Mouse (Mus musculus): ENCODE results near the gene Nr1d2.
"Not testable (repeated sequence)": the region's sequence is repeated elsewhere in the genome, so short reads cannot be mapped to it uniquely, and the experiment has no call there.

The Nr1d2 gene

DNA sequence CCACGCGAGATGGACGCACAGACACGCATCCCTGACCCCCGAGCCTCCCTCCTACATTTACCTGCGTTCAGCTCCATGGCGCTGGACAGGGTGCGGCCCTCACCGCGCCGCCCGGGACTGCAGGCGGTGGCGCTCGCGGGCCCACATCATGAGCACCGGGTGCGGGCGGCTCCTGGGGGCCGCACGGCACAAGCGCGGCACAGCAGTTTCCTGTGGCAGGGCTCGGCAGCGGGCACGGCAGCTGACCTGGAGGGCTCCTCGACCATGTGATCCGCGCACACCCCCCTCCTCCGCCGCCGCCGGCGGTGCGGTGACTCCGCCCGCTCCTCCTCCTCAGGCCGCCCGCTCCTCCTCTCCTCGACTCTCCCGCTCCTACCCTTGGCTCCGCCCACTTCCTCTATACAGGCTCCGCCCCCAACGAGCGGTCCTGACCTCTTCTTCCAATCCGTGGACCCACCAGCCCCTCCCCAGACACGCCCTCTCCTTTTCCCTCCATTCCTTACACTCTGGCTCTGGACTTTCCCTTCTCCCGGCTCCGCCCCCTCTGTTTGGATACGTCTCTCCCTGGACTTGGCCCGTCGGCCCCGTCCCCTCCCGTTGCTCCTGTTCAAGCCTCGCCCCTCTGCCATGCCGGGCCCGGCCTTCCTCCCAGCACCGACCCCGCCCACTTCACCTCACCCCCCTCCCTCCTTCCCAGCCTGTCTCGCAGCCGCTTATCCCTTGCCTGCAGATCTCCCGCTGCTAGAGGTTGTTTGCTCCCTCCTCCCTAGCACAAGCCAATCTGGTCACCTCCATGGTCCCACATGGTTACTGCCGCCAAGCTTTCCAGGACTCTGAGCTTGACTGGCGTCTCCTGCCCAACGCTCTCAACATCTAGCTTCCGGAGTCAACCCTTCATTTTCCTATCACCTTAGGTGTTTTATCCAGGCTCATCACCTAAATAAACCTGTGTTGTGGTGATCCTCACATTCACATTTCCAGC is at the start of gene Nr1d2:
Nr1d2 (minus strand) TSS at position 378 of the 982 bp plus-strand sequence.
- DNase-seq (ENCODE audit: low spot score) = peak; percentile 99

DNA sequence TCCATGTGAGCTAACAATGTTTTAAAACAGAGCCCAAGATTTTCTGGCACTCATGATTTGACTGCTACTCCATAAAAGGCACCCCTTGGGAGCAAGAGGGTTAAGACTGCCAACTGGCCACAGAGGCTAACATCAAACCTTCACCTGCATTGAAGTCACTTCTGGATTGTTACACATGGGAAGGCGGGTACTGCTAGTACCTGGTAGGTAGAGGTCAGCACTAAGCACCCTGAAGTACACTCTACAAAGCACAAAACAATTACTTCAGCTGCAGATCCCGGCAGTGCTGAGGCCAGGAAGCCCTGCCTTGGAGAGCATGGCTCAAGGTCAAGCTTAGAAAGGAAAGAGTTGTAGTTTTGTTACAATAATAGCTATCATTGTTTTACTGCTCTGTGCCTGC is 48.5 kb upstream of the Nr1d2 start:
- no peak for DNase-seq (ENCODE audit: low spot score)

DNA sequence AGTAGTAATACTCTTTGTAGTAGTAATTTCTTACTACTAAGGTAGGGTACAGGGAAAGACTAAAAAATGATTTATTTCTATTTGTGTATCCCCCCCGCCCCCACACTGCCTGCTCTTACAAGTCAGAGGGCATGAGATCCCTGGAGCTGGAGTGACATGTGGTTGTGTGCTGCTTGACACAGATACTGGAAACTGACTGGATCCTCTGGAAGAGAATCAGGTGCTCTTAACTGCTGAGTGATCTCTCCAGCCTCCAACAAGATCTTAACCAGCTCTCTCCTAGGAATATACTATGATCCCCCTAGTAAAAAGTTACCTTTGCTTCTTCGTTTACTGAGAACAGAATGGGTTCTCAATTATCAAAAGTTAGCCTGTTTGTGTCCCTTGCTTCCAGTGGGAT is 47.5 kb upstream of the Nr1d2 start:
- DNase-seq (ENCODE audit: low spot score) = no peak

DNA sequence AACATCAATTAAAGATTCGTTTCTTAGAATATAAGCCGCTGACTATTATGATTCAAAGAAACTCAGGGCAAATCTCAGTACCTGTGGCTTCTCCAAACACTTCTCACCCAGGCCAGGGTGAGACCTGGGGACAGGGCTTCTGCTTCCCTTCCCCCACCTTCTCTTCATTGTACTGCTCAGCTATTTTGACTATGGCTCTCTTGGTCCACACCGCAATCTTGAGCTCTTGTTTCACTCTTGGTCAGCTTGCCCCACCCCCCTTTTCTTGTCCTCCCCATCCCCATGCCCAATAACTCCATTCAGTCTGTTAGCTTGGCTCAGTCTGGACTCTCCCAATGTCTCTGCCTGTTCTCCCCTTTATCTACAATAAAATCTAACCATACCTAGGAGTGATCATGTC is 46.5 kb upstream of the Nr1d2 start:
- DNase-seq (ENCODE audit: low spot score) = no peak

DNA sequence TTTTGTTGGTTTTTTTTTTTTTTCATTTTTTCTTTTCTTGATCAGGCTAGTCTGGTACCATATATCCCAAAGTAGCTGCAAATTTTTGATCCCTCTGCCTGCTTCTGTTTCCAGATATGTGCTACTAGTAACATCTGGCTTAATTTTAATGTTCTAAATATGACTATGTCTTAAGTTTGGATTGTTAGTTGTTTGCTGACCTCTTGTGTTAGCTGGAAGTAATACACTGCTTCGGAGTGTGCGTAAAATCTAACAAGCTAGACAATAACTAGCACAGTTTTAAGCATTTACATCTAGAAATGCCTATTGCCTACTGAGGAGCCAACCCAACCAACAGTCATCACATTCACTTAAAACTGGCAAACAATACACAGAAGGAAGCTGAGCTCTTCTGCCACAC is 45.7 kb upstream of the Nr1d2 start:
- DNase-seq (ENCODE audit: low spot score) = no peak

DNA sequence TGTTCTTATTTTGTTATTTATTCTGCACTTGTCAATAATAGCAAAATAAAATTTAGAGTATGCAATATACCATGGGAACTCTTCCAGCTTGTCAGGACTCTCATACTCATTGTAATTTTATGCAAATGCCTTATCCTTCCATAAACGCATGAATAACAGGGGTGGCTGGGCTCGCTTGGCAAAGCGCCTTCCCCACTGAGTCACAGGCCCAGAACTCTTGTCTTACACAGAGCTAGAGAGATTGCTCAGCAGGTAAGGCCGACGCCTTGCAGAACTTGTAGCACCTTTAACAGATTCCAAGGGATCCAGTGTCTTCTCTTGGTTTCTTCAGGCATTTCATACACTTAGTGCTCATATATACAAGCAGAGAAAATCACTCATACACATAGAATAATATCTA is 41.4 kb upstream of the Nr1d2 start:
- no peak for DNase-seq (ENCODE audit: low spot score)

DNA sequence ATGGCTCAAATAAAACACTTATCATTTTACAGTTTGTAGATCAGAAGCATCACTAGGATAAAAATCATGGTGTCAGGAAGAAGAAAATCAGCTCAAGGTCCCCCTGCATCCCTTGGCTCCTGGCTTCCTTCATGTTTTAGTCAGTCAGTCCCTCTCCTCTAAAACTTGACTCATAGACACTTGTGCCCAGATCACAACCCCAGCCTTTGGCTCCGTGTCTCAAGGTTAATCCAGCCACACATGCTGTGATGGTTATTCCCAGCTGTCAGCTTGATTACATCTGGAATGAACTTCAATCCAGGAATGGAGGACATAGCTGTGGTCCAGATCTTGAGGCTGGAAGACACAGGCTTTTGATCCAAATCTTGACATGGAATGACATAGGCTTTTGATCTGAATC is 35.6 kb upstream of the Nr1d2 start:
- no peak for DNase-seq (ENCODE audit: low spot score)

DNA sequence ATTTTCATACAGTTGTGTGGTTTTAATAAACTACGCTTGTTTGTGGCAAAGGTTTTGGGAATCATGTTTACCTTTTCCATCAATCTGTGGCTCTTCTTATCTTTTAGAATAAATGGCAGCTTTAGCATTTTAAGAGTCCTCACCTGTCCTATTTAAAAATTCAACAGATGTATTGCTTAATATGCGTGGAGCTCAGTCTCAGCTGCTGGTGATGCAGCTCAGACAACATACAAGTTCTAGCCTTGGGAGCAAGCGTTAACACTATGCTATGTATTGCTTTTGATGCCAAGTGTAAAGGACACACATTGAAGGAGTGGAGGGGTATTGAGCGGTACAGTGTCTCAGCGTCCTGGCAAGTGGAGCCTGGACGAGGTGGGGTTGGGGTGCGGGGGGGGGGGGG is 32.7 kb upstream of the Nr1d2 start:
- DNase-seq (ENCODE audit: low spot score) = no peak

DNA sequence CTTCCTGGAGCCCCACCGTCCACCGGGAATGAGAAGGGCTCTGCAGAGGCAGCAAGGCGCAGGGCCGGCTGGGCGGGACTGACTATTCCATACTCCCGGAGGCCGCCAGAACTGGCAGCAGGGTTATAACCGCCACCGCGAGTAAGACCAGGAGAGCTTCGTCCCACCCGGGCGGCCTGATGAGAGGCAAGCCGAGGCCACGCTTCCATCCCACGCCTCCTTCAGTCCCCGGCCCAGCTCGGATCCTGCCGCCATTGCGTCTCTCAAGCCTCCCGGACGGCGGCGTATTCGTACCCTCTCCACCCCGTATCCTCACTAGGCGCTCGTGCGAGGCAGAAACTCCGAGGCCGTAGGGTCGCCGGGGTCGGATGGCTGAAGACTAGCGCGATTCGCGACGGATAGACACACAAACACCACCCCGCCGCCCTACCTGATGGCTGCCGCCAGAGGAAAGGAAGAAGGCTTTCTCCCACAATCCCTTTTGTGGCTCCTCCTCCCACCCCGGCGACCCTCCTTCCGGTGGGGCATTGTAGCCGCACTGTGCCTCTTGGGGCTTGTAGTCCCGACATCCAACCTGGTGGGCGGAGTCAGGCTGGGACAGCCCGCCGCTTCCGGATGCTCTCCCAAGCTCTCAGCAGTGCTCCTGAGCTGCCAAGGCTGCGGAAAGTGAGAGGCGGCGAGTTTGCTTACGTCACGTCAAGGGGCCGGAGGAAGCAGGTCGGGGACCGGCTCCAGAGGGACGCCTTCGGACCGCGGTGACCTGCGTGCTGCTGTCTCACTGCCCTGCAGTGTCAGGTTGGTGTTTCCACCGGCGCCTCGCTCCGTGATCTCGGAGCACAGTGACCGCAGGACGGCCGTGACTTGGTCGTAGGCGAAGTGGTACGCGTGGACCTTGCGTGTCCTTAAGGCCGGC is 31.9 kb upstream of the Nr1d2 start, which contains the start of the genes Nkiras1 and Rpl15:
Nkiras1 (plus strand) TSS at position 608 of the 913 bp plus-strand sequence.
Rpl15 (minus strand) TSS at position 863 of the 913 bp plus-strand sequence.
- DNase-seq (ENCODE audit: low spot score) = peak; percentile 98

DNA sequence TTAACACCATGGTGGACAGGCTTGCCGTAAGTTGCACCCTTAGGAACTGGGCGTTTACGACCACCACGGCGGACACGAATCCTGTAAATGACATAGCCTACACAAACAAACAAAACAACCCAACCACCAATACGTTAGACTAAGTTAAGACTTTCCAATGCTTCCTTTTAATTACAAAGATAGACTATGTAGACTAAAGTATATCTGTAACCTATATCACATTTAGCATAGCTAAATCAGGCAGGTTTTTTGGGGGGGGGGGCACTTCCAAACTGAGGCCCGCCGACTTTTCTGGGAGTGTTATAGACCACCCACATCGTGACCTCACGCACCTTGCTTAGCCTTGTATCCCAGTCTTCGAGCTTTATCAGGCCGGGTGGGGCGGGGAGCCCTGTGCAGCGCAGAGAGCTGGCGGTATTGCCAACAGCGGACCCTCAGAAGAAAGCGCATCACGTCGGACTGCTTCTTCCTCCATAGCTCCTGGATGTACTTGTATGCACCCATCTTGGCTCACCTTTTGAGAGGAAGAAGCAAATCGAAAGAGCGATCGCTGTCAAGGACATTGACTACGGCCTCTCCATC is 31.1 kb upstream of the Nr1d2 start:
- not testable (repeated sequence) for DNase-seq (ENCODE audit: low spot score)

DNA sequence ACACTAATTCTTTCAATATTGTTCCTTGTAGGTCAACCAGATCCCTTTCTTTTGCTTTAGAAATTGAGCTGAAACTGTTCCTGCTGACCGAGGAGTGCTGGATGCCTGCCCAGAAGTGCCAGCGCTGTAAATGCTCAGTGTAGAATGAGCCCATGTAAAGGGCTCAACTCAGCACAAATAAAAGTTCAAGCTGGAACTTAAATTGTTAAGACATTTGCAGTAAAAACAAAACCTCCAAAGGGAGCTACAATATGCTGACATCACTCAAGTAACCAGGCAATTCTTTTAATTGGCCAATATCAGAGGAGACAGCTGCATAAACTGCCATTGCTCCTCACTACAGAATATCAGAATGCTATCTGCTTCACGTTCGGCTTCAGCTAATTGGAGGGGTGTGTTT is 24.5 kb upstream of the Nr1d2 start:
- peak; percentile 31 for DNase-seq (ENCODE audit: low spot score)

DNA sequence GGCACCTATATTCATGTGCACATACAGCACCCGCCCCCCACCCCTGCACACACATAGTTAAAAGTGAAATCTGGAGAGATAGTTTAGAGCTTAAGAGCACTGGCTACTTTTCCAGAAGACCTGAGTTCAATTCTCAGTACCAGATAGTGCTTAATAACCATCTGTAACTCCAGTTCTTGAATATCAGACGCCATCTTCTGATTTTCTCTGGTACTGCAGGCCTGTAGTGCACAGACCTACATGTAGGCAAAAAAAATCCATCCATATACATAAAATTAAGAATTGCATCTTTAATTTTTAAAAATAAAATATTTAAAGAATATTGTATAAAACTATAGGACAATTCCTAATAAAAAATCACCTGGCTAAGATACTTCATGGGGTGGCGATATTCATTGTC is 22.3 kb upstream of the Nr1d2 start:
- DNase-seq (ENCODE audit: low spot score) = no peak

DNA sequence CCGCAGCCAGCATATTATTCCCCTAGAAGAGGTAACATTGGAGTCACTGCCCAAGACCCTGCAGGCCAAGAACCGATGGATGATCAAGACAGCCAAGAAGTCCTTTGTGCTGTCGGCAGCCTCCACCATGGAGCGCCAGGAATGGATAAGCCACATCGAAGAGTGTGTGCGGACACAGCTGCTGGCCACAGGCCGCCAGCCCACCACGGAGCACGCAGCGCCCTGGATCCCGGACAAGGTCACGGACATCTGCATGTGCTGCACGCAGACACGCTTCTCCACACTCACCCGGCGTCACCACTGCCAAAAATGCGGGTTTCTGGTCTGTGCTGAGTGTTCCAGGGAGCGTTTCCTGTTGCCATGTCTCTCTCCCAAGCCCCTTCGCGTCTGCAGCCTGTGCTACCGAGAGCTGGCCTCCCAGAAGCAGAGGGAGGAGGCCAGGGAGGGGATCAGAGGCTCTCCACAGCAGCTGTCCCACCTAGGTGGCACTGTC is 3.8 kb upstream of the Nr1d2 start:
- no peak for DNase-seq (ENCODE audit: low spot score)

DNA sequence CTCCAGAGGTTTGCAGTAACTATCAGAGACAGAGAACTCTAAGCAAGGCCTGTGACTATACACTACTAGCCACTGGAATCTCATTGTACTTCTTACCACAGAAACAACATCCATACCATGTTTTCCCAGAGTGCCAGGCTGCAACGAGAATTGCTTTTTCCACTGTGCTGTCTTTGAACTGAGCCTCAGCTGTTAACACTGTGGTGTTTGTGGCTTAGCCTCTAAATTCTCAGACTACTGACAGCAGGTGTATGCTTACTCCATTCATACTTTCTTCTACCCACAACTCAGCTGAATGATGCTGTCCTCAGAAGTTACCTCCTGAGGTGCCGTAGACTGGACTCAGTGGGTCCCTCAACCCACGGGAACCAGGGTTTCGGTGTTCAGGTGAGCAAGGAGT is 2.9 kb upstream of the Nr1d2 start:
- no peak for DNase-seq (ENCODE audit: low spot score)

DNA sequence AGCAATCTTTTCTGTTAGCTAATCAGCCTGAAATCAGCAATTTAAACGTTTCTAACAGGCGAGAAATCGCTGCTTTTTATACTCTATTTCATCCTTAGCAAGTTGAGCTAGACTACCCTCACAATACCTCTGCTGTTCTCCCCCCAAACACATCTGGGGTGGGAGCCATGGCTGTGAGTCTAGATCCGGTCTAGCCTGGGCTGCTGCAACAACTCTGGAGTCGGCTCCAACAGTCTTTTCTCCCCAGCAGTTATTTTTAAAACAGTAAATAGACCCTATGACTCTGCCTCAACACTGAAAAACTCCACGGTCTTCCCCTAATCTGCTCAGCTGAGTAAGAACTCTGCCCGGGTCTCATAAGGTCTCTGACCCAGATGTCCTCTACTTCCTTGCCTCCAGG is 1.2 kb upstream of the Nr1d2 start:
- DNase-seq (ENCODE audit: low spot score) = no peak

DNA sequence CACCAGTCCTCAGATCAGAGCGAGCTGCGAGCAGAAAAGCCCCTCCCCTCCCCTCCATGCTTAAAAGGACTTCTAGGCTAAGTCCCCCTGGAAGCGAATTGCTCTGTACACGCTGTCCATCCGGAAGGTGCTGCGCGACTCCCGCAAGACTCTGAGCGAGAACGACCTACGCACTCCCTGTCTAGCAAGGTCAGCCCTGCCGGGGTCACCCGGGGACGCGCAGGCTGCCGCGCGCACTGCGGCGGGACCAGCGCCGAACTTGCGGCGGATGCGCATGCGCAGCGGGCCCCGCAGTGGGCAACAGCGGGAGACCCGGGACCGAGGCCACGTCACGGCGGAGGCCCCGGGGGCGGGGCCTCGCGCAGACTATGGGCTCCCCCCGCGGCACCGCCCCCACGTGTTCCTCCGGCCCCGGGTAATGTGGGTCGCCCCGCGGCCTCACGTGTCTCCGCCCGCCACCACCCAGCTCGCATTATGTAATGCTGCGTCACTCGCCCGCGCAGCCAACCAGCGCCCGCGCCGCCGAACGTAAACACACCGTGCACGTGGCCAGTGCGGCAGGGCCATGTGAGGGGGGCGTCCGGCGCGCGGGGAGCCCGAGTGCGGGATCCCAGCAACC is 687 bp downstream of the Nr1d2 start:
- peak; percentile 98 for DNase-seq (ENCODE audit: low spot score)

DNA sequence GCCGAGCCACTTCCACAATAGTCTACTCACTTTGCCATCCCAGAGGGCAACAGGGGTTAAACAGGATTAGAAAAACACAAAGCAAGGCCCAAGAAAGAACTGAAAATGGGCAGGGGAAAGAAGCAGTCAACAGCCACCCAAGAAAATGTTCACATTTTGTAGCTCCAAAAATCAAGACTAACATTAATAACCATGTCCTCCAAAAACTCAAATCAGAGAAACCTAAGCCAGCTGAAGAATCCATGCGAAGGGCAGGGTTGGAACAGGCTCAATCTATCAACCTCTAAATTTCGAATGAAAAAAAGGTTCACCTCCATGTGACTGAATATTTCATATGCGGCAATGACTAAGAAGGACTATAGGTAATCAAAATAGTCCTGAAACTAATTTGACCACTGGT is 1.5 kb downstream of the Nr1d2 start:
- no peak for DNase-seq (ENCODE audit: low spot score)

DNA sequence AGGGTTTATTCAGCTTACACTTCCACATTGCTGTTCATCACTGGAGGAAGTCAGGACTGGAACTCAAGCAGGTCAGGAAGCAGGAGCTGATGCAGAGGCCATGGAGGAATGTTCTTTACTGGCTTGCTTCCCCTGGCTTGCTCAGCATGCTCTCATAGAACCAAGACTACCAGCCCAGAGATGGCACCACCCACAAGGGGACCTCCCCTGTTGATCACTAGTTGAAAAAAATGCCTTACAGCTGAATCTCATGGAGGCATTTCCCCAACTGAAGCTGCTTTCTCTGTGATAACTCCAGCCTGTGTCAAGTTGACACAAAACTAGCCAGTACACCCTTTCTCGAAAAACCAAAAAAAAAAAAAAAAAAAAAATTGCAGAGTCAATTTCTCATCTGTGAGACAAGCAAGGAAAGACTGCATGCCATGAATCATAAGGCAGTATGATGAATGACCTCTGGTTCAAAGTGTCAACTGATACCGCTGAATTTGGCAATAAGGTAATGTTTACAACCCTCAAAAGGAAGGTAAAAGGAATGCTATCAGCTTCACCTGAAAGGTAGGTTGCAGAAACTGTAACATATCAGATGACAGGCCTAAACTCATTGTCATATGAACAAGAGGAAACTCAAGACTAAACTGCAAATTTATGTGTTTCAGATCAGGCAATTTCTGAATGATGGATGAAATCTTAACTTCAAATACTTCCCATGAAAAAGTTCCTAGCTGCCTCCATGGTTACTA is 2.3 kb downstream of the Nr1d2 start:
- not testable (repeated sequence) for DNase-seq (ENCODE audit: low spot score)

DNA sequence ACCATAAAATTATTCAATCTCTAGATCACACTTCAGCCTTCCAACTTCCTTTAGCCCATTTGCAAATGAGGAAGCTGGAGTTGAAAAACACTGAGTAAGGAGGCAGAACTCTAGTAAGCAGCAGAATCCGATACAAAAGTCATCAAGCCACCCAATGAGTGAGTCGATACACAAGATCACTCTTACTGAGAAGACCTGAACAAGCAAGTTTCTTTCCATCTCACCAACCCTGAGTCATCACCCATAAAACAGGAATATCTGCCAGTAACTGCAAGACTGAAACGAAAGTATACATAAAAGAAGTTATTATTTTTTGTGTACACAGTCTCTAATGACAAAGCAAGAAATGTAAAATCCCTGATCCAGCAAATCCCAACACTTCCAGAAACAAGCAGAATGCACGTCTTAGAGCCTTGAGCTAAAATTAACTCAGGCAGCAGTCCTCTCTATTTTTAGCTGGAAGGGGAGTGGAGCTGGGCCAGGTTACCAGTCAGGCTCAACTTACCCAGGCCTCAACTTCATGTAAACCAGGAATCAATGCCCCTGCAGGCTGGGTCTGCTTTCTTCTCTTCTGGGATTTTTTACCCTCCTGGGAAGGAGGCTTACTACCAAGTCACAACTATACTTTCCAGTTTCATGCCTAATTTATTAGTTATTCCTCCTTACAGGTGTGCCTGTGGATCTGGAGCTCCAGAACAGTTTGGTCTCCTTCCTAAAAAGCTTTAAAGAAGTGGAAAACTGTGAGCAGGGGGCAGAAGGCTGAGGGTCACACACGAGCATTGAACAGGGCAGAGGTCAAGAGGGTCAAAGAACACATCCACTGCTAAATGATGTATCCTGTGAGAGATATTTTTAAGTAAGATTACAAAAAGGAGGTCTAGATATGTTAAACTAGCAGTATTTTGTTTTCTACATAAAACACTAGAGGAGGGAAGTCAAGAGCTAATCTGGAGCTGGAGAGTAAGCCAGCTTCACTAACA is 4.7 kb downstream of the Nr1d2 start:
- no peak for DNase-seq (ENCODE audit: low spot score)

DNA sequence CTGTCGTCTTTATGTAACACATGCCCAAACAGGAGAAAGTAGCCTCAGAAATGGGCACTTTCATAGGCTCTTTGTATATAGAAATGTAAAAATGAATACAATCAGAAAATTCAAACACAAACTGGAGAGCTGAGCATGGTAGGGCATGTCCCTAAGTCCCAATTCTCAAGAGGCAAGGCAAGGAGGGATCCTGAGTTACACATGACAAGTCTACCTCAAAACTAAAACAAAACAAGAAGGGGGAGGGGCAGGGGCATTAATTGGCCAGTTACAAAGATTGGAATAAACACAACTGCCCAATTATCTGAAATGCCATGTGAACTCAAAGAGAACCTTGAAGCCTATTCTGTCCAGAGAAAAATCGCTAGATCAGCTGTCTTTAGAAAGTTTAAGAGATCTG is 5.9 kb downstream of the Nr1d2 start:
- no peak for DNase-seq (ENCODE audit: low spot score)
